Mouse (Mus musculus) cerebellum, adult 2 months (tissue): ENCODE results near the gene Cabp7.

Experiments used
- CTCF ChIP-seq: fragments of 200-500 bp; IDR thresholded peaks from 2 replicates; pipeline ENCODE4 v1.5.1; 2011; ENCODE audit warnings: low read depth, mild to moderate bottlenecking, control low read depth, low read length, moderate library complexity, borderline replicate concordance; ENCODE audit not compliant: insufficient read depth
- POLR2A ChIP-seq: fragments of 200-500 bp; IDR thresholded peaks from 2 replicates; pipeline ENCODE4 v1.6.1; 2011; ENCODE audit warnings: low read length, control low read depth, borderline replicate concordance; ENCODE audit not compliant: insufficient read depth

- TF ChIP-seq POLR2A: no peak
- TF ChIP-seq CTCF: no peak
These were observed 43.1 kb upstream of the Cabp7 start for GRCm38 (mm10) chr11:4789691-4790090.
